Mouse (Mus musculus) heart, embryonic 12.5 days (tissue): Measurements from ENCODE around the gene Arhgef1. TPM values are rescaled to one million over a fixed set of nuclear protein-coding genes. Genes with fewer than 3 reads are reported as not detected.

ENCODE experiments used
- ATAC-seq: fragments of 200-750 bp; cut with Nextera tagmentation; 2 replicates; pipeline ENCODE4 v1.8.0; 2017; ENCODE audit warnings: moderate TSS enrichment, moderate library complexity; ENCODE audit not compliant: insufficient number of reproducible peaks, low FRiP score
- H3K27ac ChIP-seq: fragments of 300-500 bp; sonication (generic); 2 replicates; pipeline ENCODE4 v1.5.1; 2016; ENCODE audit warnings: mild to moderate bottlenecking, moderate library complexity; ENCODE audit not compliant: poor library complexity, severe bottlenecking
- H3K27me3 ChIP-seq: fragments of 300-500 bp; sonication (generic); replicated peaks from 2 replicates; pipeline ENCODE4 v1.6.1; 2016; ENCODE audit warnings: mild to moderate bottlenecking, moderate library complexity
- H3K36me3 ChIP-seq: fragments of 300-500 bp; sonication (generic); 2 replicates; pipeline ENCODE4 v1.6.1; 2016; ENCODE audit warnings: mild to moderate bottlenecking, moderate library complexity
- H3K4me1 ChIP-seq: fragments of 300-500 bp; sonication (generic); replicated peaks from 2 replicates; pipeline ENCODE4 v1.6.1; 2016; ENCODE audit warnings: mild to moderate bottlenecking
- H3K4me2 ChIP-seq: fragments of 300-500 bp; sonication (generic); 2 replicates; pipeline ENCODE4 v1.6.1; 2016; ENCODE audit warnings: mild to moderate bottlenecking, moderate library complexity
- H3K4me3 ChIP-seq: fragments of 300-500 bp; sonication (generic); 2 replicates; pipeline ENCODE4 v1.5.1; 2016; ENCODE audit warnings: mild to moderate bottlenecking
- H3K9ac ChIP-seq: fragments of 300-500 bp; sonication (generic); 2 replicates; pipeline ENCODE4 v1.6.1; 2016; ENCODE audit warnings: mild to moderate bottlenecking, moderate library complexity
- H3K9me3 ChIP-seq: fragments of 300-500 bp; sonication (generic); replicated peaks from 2 replicates; pipeline ENCODE4 v1.6.1; 2016; ENCODE audit warnings: mild to moderate bottlenecking, moderate library complexity
- WGBS: fragments of 180-500 bp; shearing (Covaris S2); methylation state at CpG from one replicate; pipeline ENCODE4 v1.1.7; 2016; 5-methylcytosine and 5-hydroxymethylcytosine counted together
- polyA plus RNA-seq: library from polyadenylated mRNA; unstranded; fragments of >200 nt; fragmentation: Nextera tagmentation; extraction: Ambion mirVana; gene quantifications from 2 replicates; pipeline ENCODE4 v1.2.1, GENCODE M21; 2016

The Arhgef1 gene
- 82.7 and 83.0 TPM in 2 replicates for polyA plus RNA-seq

DNA sequence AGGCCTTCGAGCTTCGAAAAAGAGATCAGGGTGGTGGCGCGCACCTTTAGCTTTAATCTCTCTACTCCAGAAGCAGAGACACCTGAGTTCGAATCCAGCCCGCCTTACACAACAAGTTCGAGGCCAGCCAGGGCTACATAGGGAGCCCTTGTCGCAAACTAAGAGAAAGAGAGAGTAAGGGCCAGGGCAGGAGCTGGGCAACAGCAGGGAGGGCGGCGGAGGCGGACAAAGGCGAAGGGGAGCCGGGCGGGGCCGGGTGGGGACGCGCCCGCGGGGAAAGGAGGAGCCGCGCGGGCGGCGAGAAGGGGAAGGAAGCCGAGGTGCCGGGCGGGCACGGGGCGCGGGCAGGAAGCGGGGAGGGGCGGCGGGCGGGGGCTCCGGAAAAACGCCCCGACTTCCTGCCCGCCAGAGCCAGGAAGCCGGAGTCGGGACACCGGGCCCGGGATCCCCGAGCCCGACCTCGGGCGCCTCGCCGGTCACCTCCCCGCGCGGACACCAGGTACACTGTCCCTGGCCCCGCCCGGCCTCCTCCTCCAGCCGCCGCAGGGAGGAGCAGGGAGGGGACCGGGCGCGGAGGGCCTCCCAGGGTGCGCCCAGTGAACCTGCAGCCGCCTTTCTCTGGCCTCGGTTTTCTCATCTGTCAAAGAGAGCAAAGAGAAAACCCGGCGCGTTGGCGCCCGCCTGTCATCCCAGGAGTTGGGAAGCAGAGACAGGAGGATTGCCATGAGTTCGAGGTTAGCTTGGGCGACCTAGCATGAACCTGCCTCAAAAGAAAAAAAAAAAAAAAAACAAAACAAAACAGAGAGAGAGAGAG is at the start of gene Arhgef1:
Gene Arhgef1, plus strand, starts transcription at position 283 of the 814 bp plus-strand sequence.
- H3K9ac ChIP-seq = peak within 1 kb of the TSS; percentile 83
- peak within 1 kb of the TSS; percentile 89 for H3K27ac ChIP-seq
- peak within 1 kb of the TSS; percentile 68 for H3K4me3 ChIP-seq
- ATAC-seq = peak; percentile 50
- H3K9me3 ChIP-seq = no peaks in the 10 kb centered on the region
- H3K36me3 ChIP-seq = no peaks in the 10 kb centered on the region
- peaks cover 42% of the 10 kb centered on the region for H3K4me1 ChIP-seq
- H3K27me3 ChIP-seq = no peaks in the 10 kb centered on the region
- 5% methylated on average over 61 of the region's 68 CpGs for WGBS
- H3K4me2 ChIP-seq = peak within 1 kb of the TSS; percentile 92

DNA sequence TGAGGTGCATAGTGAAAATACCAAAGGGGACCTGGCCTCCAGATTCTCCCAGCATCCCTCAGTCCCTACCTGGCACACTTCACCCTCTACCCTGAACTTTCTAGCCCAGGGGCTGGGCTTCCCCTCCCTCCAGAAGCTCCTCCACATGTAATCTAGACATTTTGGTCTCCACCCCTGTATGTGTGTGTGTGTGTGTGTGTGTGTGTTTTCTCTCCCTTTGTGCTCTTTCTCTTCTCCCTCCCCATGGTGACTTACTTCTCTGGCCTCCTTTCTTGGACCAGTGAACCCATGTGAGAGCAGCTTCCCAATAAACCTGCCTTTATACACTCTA is 49.5 kb upstream of the Arhgef1 start:
- Histone ChIP-seq H3K27ac (peak overlapping the region; percentile 5; the same call in 1 of the 2 replicates), H3K9ac (no peak overlapping the region), H3K27me3 (no peaks in the 10 kb centered on the region), H3K9me3 (no peaks in the 10 kb centered on the region), H3K36me3 (no peaks in the 10 kb centered on the region), H3K4me2 (no peak overlapping the region), H3K4me3 (no peak overlapping the region), H3K4me1 (0 out of 2 replicates have a peak, but pooled peaks cover 8% of the 10 kb centered on the region)
- peak; percentile 15 for ATAC-seq

DNA sequence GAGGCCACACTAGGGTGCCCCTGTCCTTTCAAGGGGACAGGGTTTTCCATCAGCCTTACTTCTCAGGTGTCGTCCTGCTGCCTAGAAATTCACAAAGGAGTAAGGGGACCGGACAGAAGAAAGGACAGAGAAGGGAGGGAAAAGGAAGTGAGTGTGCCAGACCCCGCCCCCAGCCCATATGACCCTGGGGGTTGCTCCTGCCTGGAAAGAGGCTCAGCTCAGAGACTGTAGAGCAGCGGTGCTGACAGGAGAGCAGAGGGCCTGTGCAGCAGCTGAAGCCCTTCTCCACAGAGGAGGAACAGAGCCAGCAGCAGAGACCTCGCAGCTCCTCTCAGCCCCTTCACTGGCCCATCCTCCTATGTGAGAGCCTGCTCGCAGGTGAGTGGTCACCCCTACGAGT is 49.0 kb upstream of the Arhgef1 start:
- 0 out of 2 replicates have a peak, but pooled peaks cover 8% of the 10 kb centered on the region for H3K4me1 ChIP-seq
- ATAC-seq = no peak
- no peaks in the 10 kb centered on the region for H3K27me3 ChIP-seq
- H3K27ac ChIP-seq = peak overlapping the region; percentile 5; the same call in 1 of the 2 replicates
- WGBS = 32% methylated on average over 7 of the region's 7 CpGs
- no peak overlapping the region for H3K4me3 ChIP-seq
- H3K4me2 ChIP-seq = no peak overlapping the region
- no peaks in the 10 kb centered on the region for H3K9me3 ChIP-seq
- H3K9ac ChIP-seq = no peak overlapping the region
- no peaks in the 10 kb centered on the region for H3K36me3 ChIP-seq

DNA sequence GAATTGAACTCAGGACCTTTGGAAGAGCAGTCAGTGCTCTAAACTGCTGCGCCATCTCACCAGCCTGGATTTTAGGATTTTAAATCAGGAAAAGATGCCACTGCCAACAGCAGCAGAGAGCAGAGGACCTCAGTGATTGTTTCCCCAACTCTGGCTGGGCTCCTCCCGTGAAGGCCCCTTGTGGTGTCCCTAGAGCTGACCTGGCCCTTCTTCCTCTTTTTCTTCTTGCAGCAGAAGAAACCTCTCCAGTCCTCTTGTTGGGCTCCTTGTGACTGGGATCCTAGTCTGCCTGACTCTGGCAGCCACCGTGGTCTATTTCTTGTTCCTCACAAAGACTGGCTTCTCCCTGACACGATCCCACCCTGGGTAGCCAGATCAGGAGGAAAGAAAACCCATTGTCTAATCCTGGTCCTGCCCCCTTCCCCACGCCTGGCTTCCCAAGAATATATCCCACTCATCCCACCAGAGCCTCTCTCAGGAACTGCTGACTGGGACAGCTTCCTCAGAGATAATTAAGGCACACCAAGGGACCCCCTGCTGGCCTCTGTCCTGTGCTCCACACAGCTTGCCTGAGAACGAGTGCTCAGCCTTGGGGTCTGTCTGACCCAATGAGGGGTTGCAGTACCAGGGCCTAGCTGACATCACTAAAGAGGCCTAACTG is 46.1 kb upstream of the Arhgef1 start:
- no peak overlapping the region for H3K9ac ChIP-seq
- H3K4me2 ChIP-seq = no peak overlapping the region
- 46% methylated on average over 6 of the region's 6 CpGs for WGBS
- no peak overlapping the region for H3K4me3 ChIP-seq
- H3K4me1 ChIP-seq = 0 out of 2 replicates have a peak, but pooled peaks cover 4% of the 10 kb centered on the region
- H3K9me3 ChIP-seq = no peaks in the 10 kb centered on the region
- no peak for ATAC-seq
- H3K36me3 ChIP-seq = no peaks in the 10 kb centered on the region
- no peak overlapping the region for H3K27ac ChIP-seq
- no peaks in the 10 kb centered on the region for H3K27me3 ChIP-seq

DNA sequence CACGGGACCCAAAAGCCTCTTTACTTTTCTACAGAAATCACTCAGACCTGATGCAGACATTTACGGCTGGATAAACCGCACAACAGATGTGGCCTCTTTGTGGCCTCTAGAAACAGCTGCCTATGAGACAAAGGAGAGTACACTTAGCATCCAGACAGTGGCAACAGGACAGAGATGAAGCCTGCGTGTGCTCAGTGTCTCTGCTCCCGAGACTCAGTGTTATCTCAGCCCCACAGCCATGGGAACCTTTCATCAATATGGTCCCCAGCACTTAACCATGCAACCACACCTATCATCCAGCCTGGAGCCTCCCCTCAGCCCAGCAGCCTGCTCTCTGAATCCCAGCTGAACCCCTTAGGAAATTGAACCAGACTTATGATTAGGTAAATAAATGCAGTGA is 43.5 kb upstream of the Arhgef1 start:
- peak; percentile 88 for ATAC-seq
- Histone ChIP-seq H3K9me3 (no peaks in the 10 kb centered on the region), H3K4me3 (no peak overlapping the region), H3K27ac (no peak overlapping the region), H3K9ac (no peak overlapping the region), H3K4me1 (no peaks in the 10 kb centered on the region), H3K27me3 (no peaks in the 10 kb centered on the region; the same call in 1 of the 2 replicates), H3K36me3 (no peaks in the 10 kb centered on the region), H3K4me2 (no peak overlapping the region)
- 65% methylated on average over 5 of the region's 5 CpGs for WGBS

DNA sequence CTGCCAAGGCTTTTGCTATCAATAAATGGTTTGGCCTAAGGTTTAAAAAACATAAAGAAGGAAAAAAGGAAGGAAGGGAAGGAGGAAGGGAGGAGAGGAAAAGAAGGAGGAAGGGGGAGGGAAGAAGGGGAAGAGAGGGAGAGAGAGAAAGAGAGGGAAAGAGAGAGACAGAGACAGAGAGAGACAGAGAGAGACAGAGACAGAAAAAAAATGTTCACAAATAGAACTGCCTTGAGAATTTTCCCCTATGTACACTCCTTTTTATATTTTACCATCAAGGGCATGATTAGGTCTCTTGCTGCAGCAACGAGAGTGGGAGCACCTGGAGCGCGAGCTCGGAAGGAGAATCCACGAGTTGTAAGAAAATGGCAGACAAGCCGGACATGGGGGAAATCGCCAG is 40.8 kb upstream of the Arhgef1 start, which contains the start of gene Gm9844:
Gene Gm9844, plus strand, starts transcription at position 301 of the 400 bp plus-strand sequence.
- Histone ChIP-seq H3K4me1 (no peaks in the 10 kb centered on the region), H3K27me3 (peaks cover 4% of the 10 kb centered on the region; the same call in 1 of the 2 replicates), H3K9me3 (no peaks in the 10 kb centered on the region), H3K4me2 (no peak within 1 kb of the TSS), H3K36me3 (no peaks in the 10 kb centered on the region), H3K9ac (no peak within 1 kb of the TSS), H3K4me3 (no peak within 1 kb of the TSS), H3K27ac (no peak within 1 kb of the TSS)
- 85% methylated on average over 7 of the region's 7 CpGs for WGBS
- ATAC-seq = no peak

DNA sequence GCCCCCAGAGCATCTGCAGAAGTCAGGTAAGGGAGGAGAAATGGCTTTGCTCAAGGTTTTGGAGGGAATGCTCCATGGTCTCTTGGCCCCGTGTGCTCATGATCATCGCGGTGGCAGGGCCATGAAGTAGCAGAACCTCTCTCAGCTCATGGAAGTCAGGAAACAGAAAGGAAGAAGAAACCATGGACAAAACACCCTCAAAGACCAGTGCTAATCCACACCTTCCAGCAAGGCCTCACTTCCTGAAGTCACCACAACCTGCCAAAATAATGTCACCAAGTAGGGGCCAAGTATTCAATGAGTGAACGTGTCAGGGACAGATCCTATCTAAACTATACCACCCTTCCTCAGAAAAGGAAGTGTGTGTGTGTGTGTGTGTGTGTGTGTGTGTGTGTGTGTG is 39.9 kb upstream of the Arhgef1 start:
- WGBS = 72% methylated on average over 4 of the region's 4 CpGs

DNA sequence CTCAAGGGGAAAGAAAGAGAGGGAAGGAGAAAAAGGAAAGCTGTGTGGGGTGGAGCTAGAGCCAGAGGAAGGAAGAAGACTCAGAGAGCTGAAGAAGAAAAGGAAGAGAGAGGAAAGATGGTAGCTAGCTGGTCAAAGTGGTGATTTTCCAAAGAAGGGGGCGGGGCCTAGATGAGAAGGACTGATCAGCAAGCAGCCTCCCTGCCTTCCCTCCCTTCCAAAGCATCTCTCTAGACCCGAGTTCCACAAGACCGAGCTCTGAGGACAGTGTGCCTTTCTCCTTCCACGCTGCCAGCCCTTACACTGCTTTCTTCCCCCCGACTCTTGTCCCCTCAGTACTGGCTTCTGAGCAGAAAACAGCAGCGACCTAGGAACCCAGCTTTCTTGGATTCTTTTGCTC is 38.6 kb upstream of the Arhgef1 start:
- ATAC-seq = no peak
- Histone ChIP-seq H3K4me1 (no peaks in the 10 kb centered on the region), H3K9ac (no peak overlapping the region), H3K4me2 (no peak overlapping the region), H3K4me3 (no peak overlapping the region), H3K27ac (no peak overlapping the region), H3K27me3 (peaks cover 14% of the 10 kb centered on the region), H3K9me3 (no peaks in the 10 kb centered on the region), H3K36me3 (no peaks in the 10 kb centered on the region)
- WGBS = 22% methylated on average over 6 of the region's 6 CpGs

More for the DNA sequence above, 39.9 kb upstream of the Arhgef1 start:
- no peak overlapping the region for H3K9ac ChIP-seq
- H3K27me3 ChIP-seq = peaks cover 7% of the 10 kb centered on the region; the same call in 1 of the 2 replicates
- H3K4me2 ChIP-seq = no peak overlapping the region
- no peak overlapping the region for H3K27ac ChIP-seq
- no peak overlapping the region for H3K4me3 ChIP-seq
- no peaks in the 10 kb centered on the region for H3K9me3 ChIP-seq
- no peaks in the 10 kb centered on the region for H3K36me3 ChIP-seq
- ATAC-seq = no peak
- no peaks in the 10 kb centered on the region for H3K4me1 ChIP-seq

DNA sequence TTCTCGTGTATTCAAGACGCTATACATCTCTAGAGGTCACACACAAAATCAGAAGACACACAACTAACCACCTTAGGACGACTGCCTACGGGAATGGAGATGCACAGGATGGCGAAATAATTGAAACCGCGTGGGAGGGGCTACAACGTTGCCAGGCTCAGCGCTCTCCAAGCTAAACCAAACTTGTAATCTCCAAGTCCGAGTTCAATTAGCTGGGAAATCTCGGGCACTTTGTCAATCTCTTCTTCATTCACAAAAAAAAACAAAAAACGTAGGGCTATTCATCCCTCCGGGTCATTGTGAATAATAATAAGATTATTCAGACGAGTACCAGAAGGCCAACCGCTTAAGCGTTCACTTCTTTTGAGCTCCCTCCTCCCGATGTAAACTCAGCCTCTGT is 33.6 kb upstream of the Arhgef1 start:
- Histone ChIP-seq H3K9ac (no peak overlapping the region), H3K4me3 (no peak overlapping the region), H3K4me2 (no peak overlapping the region), H3K36me3 (no peaks in the 10 kb centered on the region), H3K27me3 (peaks cover 54% of the 10 kb centered on the region), H3K27ac (no peak overlapping the region), H3K9me3 (peaks cover 11% of the 10 kb centered on the region), H3K4me1 (peaks cover 4% of the 10 kb centered on the region)
- ATAC-seq = no peak
- 64% methylated on average over 17 of the region's 17 CpGs for WGBS

DNA sequence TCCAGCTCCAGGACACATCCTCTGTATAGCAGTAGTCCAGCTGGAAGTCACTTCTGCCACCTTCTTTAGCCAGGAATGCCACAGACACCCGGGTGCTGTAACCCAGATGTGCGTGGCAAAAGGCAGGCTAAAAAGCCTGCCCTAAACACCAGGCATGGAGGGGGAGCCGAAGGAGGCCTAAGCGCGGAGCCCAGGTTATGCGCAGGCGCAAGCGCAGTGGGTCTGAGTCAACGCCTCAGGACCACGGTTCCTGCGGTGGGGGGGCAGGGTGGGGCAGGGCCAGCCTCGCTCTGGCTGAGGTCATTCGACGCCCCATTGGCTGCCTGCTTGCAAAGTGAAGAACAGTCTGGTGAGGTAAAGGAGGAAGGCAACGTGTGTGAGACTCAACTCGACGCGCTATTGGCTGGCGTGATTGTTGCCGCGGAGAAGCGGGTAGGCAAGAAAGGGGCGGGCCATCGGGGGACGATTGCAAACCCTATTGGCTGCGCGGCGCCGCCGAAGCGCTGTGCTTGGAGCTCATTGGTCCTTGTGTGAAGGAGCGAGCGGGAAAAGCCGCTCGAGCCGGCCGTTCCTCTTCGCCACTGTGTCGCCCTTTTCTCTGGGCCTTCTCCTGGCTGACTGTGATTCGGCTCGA is 33.1 kb upstream of the Arhgef1 start, which contains the start of the genes Lypd4 and Dmrtc2:
Gene Lypd4, minus strand, starts transcription at position 410 of the 634 bp plus-strand sequence.
Gene Dmrtc2, plus strand, starts transcription at position 526 of the 634 bp plus-strand sequence.
- peaks cover 58% of the 10 kb centered on the region for H3K27me3 ChIP-seq
- ATAC-seq = no peak
- H3K9ac ChIP-seq = no peak within 1 kb of the TSS
- H3K4me2 ChIP-seq = no peak within 1 kb of the TSS
- H3K9me3 ChIP-seq = peaks cover 11% of the 10 kb centered on the region
- H3K27ac ChIP-seq = no peak within 1 kb of the TSS
- WGBS = 42% methylated on average over 41 of the region's 41 CpGs
- H3K36me3 ChIP-seq = no peaks in the 10 kb centered on the region
- H3K4me1 ChIP-seq = peaks cover 4% of the 10 kb centered on the region
- no peak within 1 kb of the TSS for H3K4me3 ChIP-seq

DNA sequence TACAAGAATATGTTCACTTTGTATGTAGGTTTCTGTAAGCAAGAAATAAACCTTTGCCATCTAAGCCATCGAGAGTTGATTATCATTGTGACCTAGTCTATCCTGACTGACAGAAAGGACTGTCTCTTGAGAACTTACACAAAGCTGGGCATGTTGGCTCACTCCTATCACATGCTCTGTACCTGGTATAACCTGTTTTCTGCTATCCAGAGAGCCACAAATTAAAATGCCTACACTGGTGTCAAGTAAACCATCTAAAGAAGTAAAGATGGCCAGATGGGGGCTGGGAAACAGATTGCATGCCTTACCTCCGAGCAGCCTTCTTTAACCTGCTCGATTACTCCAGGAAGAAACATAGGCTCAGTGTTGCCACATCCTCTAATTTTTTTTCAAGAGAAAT is 25.1 kb upstream of the Arhgef1 start:
- Histone ChIP-seq H3K9me3 (no peaks in the 10 kb centered on the region), H3K27me3 (peaks cover 18% of the 10 kb centered on the region), H3K9ac (no peak overlapping the region), H3K4me2 (no peak overlapping the region), H3K4me3 (no peak overlapping the region), H3K4me1 (no peaks in the 10 kb centered on the region), H3K27ac (no peak overlapping the region), H3K36me3 (no peaks in the 10 kb centered on the region)
- no peak for ATAC-seq
- WGBS = 72% methylated on average over 3 of the region's 3 CpGs
